Mouse (Mus musculus): ENCODE measurements around the gene Cry2.
"Not testable (repeated sequence)": the region's sequence is repeated elsewhere in the genome, so short reads cannot be mapped to it uniquely, and the experiment has no call there.

The Cry2 gene

DNA sequence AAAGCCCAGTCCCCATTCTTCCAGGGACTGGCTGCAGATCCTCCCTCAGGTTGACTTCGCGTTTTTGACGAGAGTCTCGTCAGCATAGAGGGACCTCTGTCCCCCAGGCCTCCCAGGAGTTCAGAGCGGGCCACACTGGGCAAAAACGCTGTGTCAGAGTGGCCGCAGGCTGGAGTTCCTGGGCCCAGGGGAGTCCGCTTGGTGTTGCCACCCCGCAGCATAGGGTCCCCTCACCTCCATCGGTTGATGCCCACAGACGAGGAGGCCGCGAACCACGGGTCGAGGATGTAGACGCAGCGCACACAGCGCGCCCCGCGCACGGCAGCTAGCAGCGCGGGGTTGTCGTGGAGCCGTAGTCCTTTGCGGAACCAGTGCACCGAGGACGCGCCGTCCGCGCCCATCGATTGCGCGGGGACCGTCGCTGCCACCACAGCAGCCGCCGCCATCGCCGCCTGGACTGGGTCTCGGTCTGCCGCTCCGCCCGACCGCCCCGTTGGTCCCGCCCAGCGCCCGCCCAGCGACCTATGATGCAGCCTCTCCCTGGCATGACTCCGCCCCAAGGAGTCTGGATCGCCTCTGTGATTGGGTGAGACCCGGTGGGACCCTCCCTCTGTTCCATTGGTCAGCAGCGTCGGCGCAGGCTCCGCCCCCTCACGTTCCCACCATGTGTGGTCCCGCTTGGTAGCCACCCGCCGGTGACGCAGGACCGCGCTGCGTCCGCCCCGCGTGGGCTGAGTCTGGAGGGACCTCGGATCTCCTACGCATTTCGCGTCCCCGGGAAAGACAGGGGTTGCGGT is at the start of gene Cry2:
Cry2 (minus strand) TSS at position 466 of the 797 bp plus-strand sequence.
- peak; percentile 97 for DNase-seq

DNA sequence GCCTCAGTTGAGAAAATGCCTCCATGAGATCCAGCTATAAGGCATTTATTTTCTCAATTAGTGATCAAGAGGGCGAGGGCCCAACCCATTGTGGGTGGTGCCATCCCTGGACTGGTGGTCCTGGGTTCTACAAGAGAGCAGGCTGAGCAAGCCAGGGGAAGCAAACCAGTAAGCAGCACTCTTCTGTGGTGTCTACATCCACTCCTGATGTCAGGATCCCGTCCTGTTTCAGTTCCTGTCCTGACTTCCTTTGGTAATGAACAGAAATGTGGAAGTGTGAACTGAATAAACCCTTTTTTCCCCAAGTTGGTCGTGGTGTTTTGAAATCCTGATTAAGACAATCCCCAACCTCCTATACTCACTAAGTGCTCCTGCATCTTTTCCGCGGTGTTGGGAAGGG is 49.7 kb upstream of the Cry2 start:
- no peak for DNase-seq

DNA sequence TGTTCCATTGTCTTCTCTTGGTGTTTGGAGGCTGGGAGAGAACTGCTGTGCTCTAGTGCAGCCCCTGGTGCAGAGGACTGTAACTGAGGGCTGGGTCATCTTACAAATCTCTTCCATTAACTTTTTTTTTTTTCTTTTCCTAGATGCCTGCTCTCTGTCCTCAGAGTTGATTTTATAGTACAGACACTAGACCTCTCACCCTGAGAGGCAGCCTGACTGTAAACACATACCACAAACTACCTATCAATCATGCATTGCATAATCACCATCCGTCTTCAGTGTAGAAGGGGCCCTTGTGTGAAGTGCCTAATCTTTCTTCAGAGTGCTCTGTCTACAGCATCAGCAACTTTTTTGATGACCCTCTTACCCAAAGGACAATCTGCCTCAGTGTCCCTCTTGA is 48.7 kb upstream of the Cry2 start:
- DNase-seq, result no peak

DNA sequence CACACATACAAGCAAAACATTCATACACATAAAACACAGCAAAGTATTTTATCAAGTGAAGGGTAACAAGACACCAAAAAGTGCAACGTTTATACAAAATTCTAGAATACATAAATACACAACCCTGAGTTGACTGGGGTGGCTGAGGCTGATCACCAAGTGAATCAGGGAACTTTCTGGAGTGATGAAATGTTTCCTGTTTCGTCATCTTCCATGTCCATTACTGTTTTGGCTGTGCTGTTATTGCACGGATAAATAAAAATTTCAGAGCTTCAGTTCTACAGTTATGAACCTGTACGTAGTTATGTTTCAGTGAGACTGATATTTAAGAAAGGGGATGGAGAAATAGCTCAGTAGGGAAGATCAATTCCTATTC is 44.5 kb upstream of the Cry2 start:
- DNase-seq, result no peak

- DNase-seq, result no peak
Measured at GRCm38 (mm10) chr2:92477672-92478312, 43.9 kb upstream of the Cry2 start.

DNA sequence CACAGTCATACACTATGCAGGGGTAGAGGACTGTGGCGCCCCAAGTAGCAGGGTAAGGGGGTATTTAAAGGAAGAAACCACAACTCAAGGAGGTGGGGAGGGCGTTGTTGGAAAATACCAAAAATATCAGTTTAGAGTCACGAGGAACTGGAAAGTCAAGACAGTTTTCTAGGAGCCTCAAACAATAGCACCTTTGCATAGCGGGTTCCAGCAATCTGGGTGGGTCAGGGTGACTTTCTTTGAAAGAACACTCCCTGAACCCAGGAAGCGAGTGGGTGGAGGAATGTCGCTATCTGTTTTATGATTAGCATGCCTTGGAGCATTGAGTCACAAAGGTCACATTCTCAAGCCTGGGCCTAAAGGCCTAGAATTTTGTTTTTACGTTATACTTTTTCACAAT is 42.7 kb upstream of the Cry2 start:
- not testable (repeated sequence) for DNase-seq

DNA sequence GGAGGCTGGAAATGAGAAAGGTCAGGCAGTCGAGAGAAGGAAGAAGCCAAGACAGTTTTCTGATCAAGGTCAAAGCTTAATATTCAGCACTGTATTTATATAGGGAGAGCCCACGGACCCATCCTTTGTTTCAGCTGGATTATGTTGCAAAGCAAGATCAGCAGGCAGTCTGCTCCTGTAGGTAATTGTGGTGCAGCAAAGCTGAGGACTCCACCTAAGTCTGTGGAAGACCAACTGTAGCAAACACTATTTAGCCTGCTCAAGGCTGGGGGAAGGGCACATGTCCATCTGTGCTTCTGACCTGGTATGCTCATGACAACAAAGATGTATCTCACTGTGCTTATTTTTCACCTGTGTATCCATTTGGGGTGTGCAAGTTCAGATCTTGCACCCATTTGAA is 41.9 kb upstream of the Cry2 start:
- DNase-seq, result no peak

DNA sequence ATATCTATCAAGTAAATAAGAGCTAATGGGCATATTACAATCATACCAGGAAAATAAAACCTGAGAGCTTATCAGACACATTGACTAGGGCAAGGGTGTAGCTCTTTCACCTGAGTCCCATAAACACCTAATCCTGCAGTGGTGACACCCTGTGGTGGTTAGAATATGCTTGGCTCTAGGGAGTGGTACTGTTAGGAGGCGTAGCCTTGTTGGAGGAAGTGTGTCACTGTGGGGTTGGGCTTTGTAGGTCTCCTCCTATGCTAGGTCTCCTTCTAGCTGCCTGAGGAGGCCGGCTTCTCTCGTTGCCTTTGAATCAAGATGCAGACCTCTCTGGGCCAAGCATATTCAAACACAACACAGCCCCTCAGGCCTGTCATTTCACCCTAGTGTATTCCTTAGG is 41.1 kb upstream of the Cry2 start:
- no peak for DNase-seq

GRCm38 (mm10) chr2:92471886-92472670 is 38.2 kb upstream of the Cry2 start:
- DNase-seq, result no peak

GRCm38 (mm10) chr2:92464690-92465089 is 30.8 kb upstream of the Cry2 start:
- peak in 1 of 2 experiments; percentile 34 for DNase-seq

DNA sequence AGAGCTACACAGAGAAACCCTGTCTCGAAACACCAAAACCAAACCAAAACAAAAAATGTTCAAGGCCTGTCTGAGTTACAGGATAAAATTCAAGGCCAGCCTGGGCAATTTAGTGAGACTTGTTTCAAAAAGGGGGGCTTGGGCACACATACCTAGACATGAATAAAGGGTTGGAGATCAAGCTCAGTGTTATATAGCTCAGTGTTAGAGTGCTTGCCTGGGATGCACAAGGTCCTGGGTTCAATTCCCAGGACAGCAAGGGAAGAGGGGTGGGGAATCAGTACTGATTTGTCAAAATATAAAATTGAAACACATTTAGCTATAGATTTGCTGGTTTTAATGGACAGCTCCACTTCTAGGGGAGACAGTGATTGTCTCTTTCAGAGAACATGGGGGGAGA is 27.4 kb upstream of the Cry2 start:
- DNase-seq, result no peak

DNA sequence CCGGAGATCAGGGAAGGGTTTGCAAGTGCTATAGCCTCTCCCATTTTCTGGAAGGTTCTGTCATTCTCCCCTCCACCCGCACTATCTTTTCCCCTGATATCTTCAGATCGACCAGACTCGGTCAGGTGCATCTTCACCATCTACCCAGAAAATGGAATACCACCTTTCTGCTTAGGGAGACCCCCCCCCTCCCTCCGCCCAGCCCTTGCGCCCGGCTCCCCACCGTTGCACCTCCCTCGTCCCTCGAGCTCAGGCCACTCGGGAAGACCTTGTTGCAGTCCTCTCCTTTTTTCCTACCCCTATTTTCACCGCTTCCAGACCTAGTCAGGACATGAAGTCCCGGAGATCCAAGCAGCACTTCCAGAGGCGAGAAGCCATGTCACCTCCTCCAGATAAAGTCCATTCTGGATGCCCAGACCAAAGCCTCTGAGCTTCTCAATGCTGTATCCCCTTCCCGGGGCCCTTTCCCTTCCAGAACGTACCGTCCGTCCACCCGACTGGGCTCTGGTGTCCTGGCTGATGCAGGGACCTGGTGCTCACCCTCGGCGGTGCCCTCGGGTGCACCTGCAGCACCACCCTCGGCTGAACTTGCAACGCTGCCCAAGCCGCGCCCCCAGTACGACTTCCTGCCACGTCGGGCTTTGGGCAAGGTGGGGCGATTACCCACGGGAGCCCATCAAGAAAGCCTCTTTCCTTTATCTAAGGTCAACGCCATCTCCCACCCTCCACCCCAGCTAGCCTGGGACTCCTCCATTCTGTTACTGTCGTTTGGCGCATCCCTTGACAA is 26.3 kb upstream of the Cry2 start, which contains the start of gene Slc35c1:
Slc35c1 (minus strand) TSS at position 618 of the 787 bp plus-strand sequence.
- peak; percentile 63 to 70 for DNase-seq

DNA sequence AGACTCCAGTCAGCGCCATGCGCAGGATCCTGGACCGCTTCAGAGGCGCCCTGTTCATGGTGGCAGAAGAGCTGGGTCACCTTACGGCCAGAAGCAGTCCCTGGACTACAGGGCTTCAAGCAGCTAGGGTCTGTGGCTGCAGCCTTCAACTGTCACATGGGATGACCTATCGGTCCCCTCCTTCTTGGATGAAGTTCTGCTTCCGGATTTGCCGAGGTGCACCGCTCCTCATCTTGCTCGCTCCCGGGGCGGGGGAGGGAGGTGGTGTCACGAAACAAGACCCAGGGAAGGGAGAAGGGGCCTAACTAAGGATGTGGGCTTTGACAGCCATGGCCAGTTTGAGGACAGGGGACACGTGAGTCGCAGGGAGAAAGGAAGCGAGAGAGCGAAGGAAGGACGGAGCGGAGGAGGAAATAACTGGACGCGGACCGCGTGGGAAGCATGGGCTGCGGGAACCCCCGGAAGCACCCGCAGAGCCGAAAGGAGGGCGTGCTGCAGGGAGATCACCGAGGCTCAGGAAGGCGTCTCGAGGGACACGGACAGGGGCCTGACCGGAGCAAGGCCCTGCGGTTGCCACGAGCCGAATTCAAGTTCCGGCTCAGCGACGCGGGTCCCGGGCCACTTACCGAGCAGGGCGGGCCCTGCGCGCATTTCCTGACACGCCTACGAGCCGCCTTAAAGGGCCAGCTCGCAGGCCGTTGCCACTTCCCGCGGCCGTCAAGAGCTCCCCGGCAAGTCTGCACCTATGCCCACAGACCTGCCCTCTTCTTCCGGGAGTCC is 25.5 kb upstream of the Cry2 start:
- peak; percentile 78 to 80 for DNase-seq

DNA sequence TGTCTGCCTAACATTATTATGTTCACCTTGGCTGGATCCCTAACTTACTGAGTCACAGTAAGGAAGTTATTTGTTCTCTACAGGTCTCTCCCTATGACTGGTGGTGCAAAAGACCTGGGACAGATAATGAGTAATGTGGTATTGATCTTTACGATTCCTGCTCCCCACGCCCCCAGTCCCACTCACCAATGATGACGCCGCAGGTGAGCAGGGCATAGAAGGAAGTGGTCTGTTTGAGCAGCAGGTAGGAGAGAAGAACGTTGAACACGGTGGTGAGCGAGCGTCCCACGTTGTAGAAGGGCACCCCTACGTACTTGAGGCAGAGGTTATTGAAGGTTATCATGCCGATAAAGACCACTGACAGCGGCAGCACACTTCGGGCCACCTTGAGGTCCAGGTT is 24.6 kb upstream of the Cry2 start:
- DNase-seq, result no peak

DNA sequence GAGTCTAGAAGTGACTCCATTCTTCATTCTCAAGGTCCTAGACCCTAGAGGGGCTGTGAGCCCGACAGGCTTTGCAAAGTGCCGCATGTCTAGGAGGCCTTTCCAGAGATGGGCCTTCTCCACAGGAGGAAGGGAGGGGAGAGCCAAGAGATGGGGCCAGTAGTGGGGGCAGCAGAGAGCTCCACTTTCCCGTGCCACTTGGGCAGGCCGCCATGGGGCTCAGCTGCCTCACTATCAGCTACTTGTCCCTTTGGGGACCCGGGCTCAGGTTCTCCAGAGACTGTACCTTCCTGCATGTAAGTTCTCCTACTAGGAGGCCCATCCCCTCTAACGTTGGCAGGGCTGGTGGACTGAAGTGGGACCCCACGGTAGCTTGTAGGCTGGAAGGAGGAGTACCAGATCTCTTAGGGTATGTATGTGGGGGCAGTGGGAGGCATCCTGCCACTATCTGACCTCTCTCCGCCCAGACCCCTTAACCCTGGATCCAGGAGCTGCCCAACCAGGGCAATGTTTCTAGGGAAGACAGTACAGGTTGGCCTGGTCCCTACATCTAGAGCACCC is 23.2 kb upstream of the Cry2 start:
- peak in 1 of 2 experiments; percentile 17 for DNase-seq

DNA sequence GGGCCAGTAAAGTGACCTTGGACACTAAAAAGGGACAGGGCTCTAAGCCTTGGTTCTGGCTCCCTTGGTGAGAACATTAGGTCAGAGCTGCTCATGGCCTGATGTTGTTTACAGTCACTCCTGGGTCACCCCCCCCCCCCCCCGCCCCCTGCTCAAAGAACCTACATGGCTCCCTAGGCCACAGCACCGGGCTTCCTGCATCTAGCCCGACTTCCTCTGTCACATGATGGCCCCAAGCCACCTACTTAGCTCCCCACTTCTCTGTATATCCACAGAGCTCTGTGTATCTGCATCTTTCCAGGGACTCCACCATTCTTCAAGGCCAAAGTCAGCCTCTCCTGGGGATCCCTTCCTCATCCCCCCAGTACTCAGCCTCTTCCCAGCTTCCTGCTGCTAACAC is 21.9 kb upstream of the Cry2 start:
- no peak for DNase-seq

DNA sequence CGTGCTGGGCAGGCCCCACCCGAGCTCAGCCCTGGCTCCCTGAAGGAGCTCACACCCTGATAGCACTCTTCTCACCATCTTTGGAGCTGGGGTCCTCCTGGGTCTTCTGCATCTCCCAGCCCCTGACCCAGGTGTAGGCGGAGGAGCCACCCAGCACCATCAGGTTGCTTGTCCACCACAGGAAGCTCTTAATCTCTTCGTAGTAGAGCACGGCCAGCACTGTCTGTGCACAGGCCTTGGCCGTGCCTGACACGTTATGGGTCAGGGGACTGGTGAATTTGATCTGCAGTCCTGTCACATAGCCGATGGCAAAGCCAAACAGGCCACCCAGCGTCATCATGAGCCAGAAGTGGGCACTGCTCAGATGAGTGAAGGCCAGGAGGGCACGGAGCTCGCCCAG is 20.3 kb upstream of the Cry2 start:
- no peak for DNase-seq

- DNase-seq, result no peak
Measured at GRCm38 (mm10) chr2:92451126-92451525, 17.3 kb upstream of the Cry2 start.

DNA sequence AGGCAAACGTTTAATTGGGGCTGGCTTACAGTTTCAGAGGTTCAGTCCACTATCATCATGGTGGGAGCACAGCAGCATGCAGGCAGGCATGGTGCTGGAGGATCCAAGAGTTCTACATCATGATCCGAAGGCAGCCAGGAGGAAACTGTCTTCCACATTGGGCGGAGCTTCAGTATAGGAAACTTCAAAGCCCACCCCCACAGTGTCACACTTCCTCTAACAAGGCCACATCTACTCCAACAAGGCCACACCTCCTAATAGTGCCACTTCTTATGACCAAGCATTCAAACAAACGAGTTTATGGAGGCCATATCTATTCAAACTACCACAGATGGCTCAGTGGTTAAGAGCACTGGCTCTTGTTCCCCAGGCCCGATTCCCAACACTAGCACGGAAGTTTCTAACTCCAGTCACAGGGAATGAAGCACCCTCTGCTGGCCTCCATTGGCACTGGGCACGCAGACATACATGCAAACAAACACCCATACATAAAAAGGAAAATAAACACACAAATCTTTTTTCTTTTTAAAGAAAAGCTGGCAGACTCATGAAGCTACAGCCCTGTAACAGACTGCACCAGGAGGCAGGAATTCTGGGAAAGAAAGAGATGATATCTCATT is 13.4 kb upstream of the Cry2 start:
- DNase-seq, result no peak

DNA sequence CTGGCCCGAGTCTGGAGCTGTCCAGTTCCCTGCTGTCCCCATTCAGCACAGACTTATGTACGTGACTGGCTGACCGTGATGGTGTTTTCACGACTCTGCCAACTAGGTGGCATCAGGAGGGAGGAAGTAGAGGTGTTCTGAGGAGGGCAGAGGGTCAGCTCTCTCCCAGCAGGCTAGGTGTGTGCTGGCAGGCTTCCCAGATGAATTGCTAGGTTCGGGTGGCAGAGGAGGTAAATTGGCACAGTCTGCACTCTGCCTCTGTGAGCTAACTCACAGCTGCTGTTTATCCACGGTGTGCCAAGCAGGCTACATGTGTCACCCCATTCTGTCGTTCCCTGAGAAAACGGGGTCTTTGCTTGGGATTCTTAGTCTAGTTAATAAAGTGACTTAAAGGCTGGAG is 12.8 kb upstream of the Cry2 start:
- DNase-seq, result no peak

- DNase-seq, result no peak
Measured at GRCm38 (mm10) chr2:92445890-92446289, 12.0 kb upstream of the Cry2 start.

Measured in spleen, adult 18-20 months (tissue).